Mouse (Mus musculus) bone marrow, adult 2 months (tissue): ENCODE data around the gene Nfkb1.

Experiments
- CTCF ChIP-seq: fragments of 200-500 bp; IDR thresholded peaks from 2 replicates; pipeline ENCODE4 v1.5.1; 2011; ENCODE audit warnings: low read length, control low read depth; ENCODE audit not compliant: control insufficient read depth, insufficient read depth
- POLR2A ChIP-seq: fragments of 200-500 bp; IDR thresholded peaks from 2 replicates; pipeline ENCODE4 v1.6.1; 2011; ENCODE audit warnings: low read depth, mild to moderate bottlenecking, control low read depth, low read length, borderline replicate concordance; ENCODE audit not compliant: control insufficient read depth

DNA sequence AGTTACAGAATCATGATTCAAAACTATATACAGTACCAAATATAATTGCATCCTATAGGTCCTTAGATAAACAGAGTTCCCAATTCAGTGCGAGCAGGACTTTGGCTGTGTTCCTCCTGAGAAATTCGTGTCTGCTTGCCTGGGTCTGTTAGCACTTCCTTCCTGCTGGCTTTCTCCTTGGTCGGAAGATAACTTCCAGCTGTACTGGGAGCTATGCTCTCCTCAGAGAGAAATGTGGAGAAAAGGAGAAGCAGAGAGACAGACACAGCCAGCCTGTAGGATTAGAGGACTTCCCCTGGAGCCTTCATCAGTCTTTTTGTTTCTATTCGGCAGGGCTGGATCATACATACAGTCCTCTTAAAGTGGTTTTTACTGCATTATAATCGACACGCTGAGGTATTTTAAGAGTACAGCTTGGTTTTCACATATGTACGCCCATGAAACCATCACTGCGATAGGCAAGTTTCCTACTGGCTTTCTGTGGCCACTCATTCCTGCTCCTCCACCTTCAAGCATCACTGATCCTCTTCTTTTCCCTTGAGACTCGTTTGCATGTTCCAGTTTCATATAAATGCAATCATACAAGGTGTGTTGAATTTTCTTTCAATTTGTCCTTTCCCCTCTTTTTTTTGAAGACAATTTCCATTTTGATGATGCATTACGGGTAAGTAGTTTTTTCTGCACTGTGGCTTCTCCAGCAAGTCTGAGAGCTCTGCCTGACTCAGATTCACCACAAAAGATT is 8.3 kb upstream of the Nfkb1 start:
- TF ChIP-seq CTCF, result no peak
- TF ChIP-seq POLR2A, result no peak
